Mouse (Mus musculus) heart, embryonic 10.5 days (tissue): ENCODE results near the gene Zc3h8. TPM values are rescaled to one million over a fixed set of nuclear protein-coding genes. Genes with fewer than 3 reads are reported as not detected.

Experiments used
- DNase-seq: peaks from one replicate; pipeline ENCODE4 v3.0.0-alpha.2; 2017; ENCODE audit warnings: low spot score
- H3K27ac ChIP-seq: fragments of 300-500 bp; sonication (generic); 2 replicates; pipeline ENCODE4 v1.5.1; 2016; ENCODE audit warnings: mild to moderate bottlenecking
- H3K27me3 ChIP-seq: fragments of 300-500 bp; sonication (generic); 2 replicates; pipeline ENCODE4 v1.6.1; 2016; ENCODE audit warnings: mild to moderate bottlenecking; ENCODE audit not compliant: poor library complexity, insufficient read depth, severe bottlenecking
- H3K36me3 ChIP-seq: fragments of 300-500 bp; sonication (generic); 2 replicates; pipeline ENCODE4 v1.6.1; 2016; ENCODE audit warnings: mild to moderate bottlenecking, moderate library complexity
- H3K4me1 ChIP-seq: fragments of 300-500 bp; sonication (generic); 2 replicates; pipeline ENCODE4 v1.6.1; 2016; ENCODE audit warnings: mild to moderate bottlenecking
- H3K4me3 ChIP-seq: fragments of 300-500 bp; sonication (generic); 2 replicates; pipeline ENCODE4 v1.5.1; 2016; ENCODE audit warnings: mild to moderate bottlenecking, moderate library complexity
- H3K9me3 ChIP-seq: fragments of 300-500 bp; sonication (generic); 2 replicates; pipeline ENCODE4 v1.6.1; 2016; ENCODE audit warnings: mild to moderate bottlenecking, moderate library complexity
- WGBS: fragments of 180-500 bp; shearing (Covaris S2); methylation state at CpG from one replicate; pipeline ENCODE4 v1.1.7; 2016; 5-methylcytosine and 5-hydroxymethylcytosine counted together
- polyA plus RNA-seq: library from polyadenylated mRNA; unstranded; fragments of >200 nt; fragmentation: Nextera tagmentation; extraction: Ambion mirVana; gene quantifications from 2 replicates; pipeline ENCODE4 v1.2.1, GENCODE M21; 2016

The Zc3h8 gene
- polyA plus RNA-seq: 6.9 and 7.8 TPM in 2 replicates

GRCm38 (mm10) chr2:128943538-128944528, at the start of gene Zc3h8:
Zc3h8 (minus strand) TSS chr2:128944077.
- DNase-seq: peak; percentile 96
- Histone ChIP-seq H3K4me1 (0 out of 2 replicates have a peak, but pooled peaks cover 4% of the 10 kb centered on the region), H3K36me3 (0 out of 2 replicates have a peak, but pooled peaks cover under 1% of the 10 kb centered on the region), H3K27ac (peak within 1 kb of the TSS; percentile 93), H3K4me3 (peak within 1 kb of the TSS; percentile 78), H3K9me3 (no peaks in the 10 kb centered on the region), H3K27me3 (no peaks in the 10 kb centered on the region)
- 2% methylated on average over 65 of the region's 65 CpGs for WGBS

GRCm38 (mm10) chr2:128984746-128985145, 40.9 kb upstream of the Zc3h8 start:
- H3K4me1 ChIP-seq: peaks cover 3% of the 10 kb centered on the region
- no peak overlapping the region for H3K27ac ChIP-seq
- no peaks in the 10 kb centered on the region for H3K36me3 ChIP-seq
- no peak for DNase-seq
- no peaks in the 10 kb centered on the region for H3K27me3 ChIP-seq
- 74% methylated on average over 3 of the region's 3 CpGs for WGBS
- H3K4me3 ChIP-seq: no peak overlapping the region
- no peaks in the 10 kb centered on the region for H3K9me3 ChIP-seq

- Histone ChIP-seq H3K4me1 (no peaks in the 10 kb centered on the region), H3K27me3 (no peaks in the 10 kb centered on the region), H3K4me3 (no peak overlapping the region), H3K27ac (no peak overlapping the region), H3K9me3 (no peaks in the 10 kb centered on the region), H3K36me3 (no peaks in the 10 kb centered on the region)
- WGBS: 76% methylated on average over 4 of the region's 4 CpGs
- DNase-seq: no peak
Measured at GRCm38 (mm10) chr2:128975572-128975971, 31.7 kb upstream of the Zc3h8 start.

GRCm38 (mm10) chr2:128972301-128972700, 28.4 kb upstream of the Zc3h8 start:
- H3K4me1 ChIP-seq: no peaks in the 10 kb centered on the region

GRCm38 (mm10) chr2:128968475-128969083, 24.7 kb upstream of the Zc3h8 start:
- no peak for DNase-seq
- H3K36me3 ChIP-seq: no peaks in the 10 kb centered on the region
- peaks cover 7% of the 10 kb centered on the region; the same call in 1 of the 2 replicates for H3K4me1 ChIP-seq
- peak overlapping the region; percentile 88 for H3K4me3 ChIP-seq
- peak overlapping the region; percentile 100 for H3K27ac ChIP-seq
- no peaks in the 10 kb centered on the region for H3K27me3 ChIP-seq
- no peaks in the 10 kb centered on the region for H3K9me3 ChIP-seq

More at GRCm38 (mm10) chr2:128972301-128972700, 28.4 kb upstream of the Zc3h8 start:
- no peak for DNase-seq
- Histone ChIP-seq H3K36me3 (no peaks in the 10 kb centered on the region), H3K27me3 (no peaks in the 10 kb centered on the region), H3K27ac (no peak overlapping the region), H3K9me3 (no peaks in the 10 kb centered on the region), H3K4me3 (no peak overlapping the region)

DNA sequence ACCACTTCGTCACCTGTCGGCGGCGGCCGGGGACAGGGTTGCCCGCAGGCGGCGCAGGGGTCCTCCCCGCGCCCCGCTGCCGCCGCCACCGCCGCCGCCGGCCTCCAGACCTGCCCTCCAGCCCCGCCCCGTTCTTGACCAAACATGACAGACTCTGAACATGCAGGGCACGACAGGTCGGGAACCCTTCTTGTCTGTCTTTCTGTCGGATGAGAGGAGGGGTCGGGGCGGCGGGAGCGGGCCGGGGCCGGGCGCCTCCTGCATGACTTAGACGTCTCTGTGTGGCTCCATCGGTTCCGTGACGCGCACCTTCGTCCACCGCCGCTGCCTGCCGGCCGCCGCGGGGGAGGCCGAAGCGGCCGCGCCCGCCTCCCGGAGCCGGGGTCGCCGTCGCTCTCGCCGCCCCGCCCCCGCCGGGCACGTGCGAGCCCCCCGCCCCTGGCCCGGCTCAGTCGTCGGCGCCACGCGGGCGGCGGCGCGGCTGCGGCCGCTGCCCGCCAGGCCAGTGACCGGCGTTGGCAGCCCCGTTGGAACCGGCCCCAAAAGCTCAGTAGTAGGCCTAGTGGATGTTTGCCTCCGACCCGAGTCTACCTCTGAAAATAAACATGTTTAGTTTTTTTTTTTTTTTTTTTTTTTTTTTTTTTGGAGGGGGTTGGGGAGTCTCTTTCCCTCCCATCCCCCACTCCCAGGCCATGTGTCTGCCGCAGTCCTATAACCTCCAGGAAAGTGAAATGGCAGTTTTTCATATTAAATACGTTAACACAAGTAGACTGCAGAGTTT, 24.0 kb upstream of the Zc3h8 start, which contains the start of gene Gm10762:
Gene Gm10762, minus strand, starts transcription at position 65 of the 781 bp plus-strand sequence.
- 2% methylated on average over 80 of the region's 80 CpGs for WGBS

GRCm38 (mm10) chr2:128966641-128967580, 23.0 kb upstream of the Zc3h8 start, which contains the start of gene Zc3h6:
Zc3h6 (plus strand) TSS chr2:128967402.
- peak; percentile 99 for DNase-seq
- peaks cover 7% of the 10 kb centered on the region; the same call in 1 of the 2 replicates for H3K4me1 ChIP-seq
- H3K9me3 ChIP-seq: no peaks in the 10 kb centered on the region
- no peaks in the 10 kb centered on the region for H3K36me3 ChIP-seq
- H3K4me3 ChIP-seq: peak within 1 kb of the TSS; percentile 88
- peak within 1 kb of the TSS; percentile 100 for H3K27ac ChIP-seq
- WGBS: 2% methylated on average over 65 of the region's 65 CpGs
- H3K27me3 ChIP-seq: no peaks in the 10 kb centered on the region

More for the DNA sequence above, 24.0 kb upstream of the Zc3h8 start, which contains the start of gene Gm10762:
- peak; percentile 94 for DNase-seq
- peak within 1 kb of the TSS; percentile 88 for H3K4me3 ChIP-seq
- H3K27ac ChIP-seq: peak within 1 kb of the TSS; percentile 100
- H3K4me1 ChIP-seq: peaks cover 7% of the 10 kb centered on the region; the same call in 1 of the 2 replicates
- no peaks in the 10 kb centered on the region for H3K9me3 ChIP-seq
- no peaks in the 10 kb centered on the region for H3K36me3 ChIP-seq
- no peaks in the 10 kb centered on the region for H3K27me3 ChIP-seq

- DNase-seq: no peak
- no peaks in the 10 kb centered on the region for H3K36me3 ChIP-seq
- H3K4me3 ChIP-seq: peak overlapping the region; percentile 88
- peaks cover 7% of the 10 kb centered on the region; the same call in 1 of the 2 replicates for H3K4me1 ChIP-seq
- H3K27me3 ChIP-seq: no peaks in the 10 kb centered on the region
- H3K27ac ChIP-seq: peak overlapping the region; percentile 100
- WGBS: 33% methylated on average over 6 of the region's 6 CpGs
- no peaks in the 10 kb centered on the region for H3K9me3 ChIP-seq
Measured at GRCm38 (mm10) chr2:128966236-128966635, 22.4 kb upstream of the Zc3h8 start.

GRCm38 (mm10) chr2:128965505-128966105, 21.7 kb upstream of the Zc3h8 start:
- H3K9me3 ChIP-seq: no peaks in the 10 kb centered on the region
- H3K4me1 ChIP-seq: peaks cover 7% of the 10 kb centered on the region; the same call in 1 of the 2 replicates
- peak overlapping the region; percentile 100 for H3K27ac ChIP-seq
- DNase-seq: no peak
- H3K36me3 ChIP-seq: no peaks in the 10 kb centered on the region
- H3K4me3 ChIP-seq: no peak overlapping the region
- H3K27me3 ChIP-seq: no peaks in the 10 kb centered on the region
- 57% methylated on average over 5 of the region's 5 CpGs for WGBS

DNA sequence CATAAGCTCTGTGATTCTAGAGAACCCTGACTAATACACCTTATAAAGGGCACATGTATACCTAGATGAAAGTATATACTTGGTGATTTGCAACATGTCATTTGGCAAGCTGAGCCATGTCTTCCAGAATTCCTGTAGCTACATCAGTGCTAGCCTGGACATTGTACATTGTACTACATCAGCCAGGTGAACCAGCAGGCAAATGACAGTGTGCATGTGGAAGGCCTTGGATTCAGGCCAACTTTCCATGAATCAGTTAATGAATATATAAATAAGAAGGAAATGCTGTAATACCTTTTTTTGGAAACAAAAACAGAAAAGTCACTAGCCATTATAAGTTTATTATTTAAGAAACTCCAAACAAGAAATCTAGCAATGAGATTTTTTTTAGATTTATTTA, 10.3 kb upstream of the Zc3h8 start:
- H3K27me3 ChIP-seq: no peaks in the 10 kb centered on the region
- no peaks in the 10 kb centered on the region for H3K36me3 ChIP-seq
- no peak overlapping the region for H3K27ac ChIP-seq
- DNase-seq: no peak
- H3K9me3 ChIP-seq: no peaks in the 10 kb centered on the region
- H3K4me3 ChIP-seq: no peak overlapping the region
- no peaks in the 10 kb centered on the region for H3K4me1 ChIP-seq

- H3K27ac ChIP-seq: no peak overlapping the region
- no peaks in the 10 kb centered on the region for H3K9me3 ChIP-seq
- no peaks in the 10 kb centered on the region for H3K36me3 ChIP-seq
- H3K4me3 ChIP-seq: no peak overlapping the region
- H3K4me1 ChIP-seq: no peaks in the 10 kb centered on the region
- H3K27me3 ChIP-seq: no peaks in the 10 kb centered on the region
- 33% methylated on average over 6 of the region's 6 CpGs for WGBS
- DNase-seq: no peak
Measured at GRCm38 (mm10) chr2:128947962-128948588, 4.2 kb upstream of the Zc3h8 start.
